ENCODE assay signal across 19 mouse cellular contexts in the genomic region with DNA sequence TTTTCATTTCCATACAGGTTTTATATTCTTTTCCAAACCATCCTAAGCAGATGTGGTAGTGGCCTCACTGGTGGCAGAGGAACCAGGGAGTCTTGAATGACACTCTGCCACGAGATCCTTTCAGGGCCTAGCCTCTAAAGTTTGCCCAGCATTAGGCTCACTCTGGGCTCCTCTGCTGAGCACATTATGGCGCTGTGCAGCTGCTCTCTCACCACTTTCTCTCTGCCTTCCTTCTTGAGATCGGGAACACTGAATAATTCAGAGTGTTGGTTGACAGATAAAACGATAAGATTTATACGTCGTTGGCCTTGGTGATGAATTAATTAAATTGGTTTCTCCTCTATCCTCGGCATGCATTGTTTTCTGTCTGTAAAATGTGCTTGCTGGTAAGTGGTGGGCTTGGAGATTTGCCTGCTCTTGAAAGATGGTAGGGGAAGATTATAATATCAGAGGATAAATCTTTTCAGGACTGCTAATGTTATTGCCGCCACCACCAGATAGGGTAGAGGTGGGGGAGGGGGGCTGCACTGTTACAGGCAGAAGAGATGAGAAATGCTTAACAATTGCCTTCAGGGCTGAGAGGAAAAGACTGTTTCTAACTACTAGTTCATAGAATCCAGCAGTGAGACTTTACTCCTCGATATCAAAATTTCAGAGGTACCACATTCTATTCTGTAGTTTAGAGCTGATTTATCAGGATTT.
A peak's percentile ranks its signal among the peaks of the same experiment; 100 is the strongest.
DNase-seq lines count a peak whose midpoint lies in the region; ATAC-seq lines count a peak whose summit lies in the region.
"Had no signal": no experiment of that assay in that cellular context is flagged by ENCODE, and none has a peak within 500 bp of the region (broad histone marks: within the 10 kb centered on the region; RNA-seq: fewer than 3 reads in every experiment).

No protein-coding gene starts in this region.

- H3K27ac ChIP-seq in midbrain, embryonic 15.5 days, result no peak overlapping the region
- H3K27ac ChIP-seq: embryonic facial prominence, embryonic 10.5 days; limb, embryonic 15.5 days; midbrain, embryonic 12.5 days had no signal

- no peaks in the 10 kb centered on the region for H3K27me3 ChIP-seq in midbrain, embryonic 15.5 days (replicated peaks)

- H3K4me1 ChIP-seq in midbrain, embryonic 15.5 days, result peaks cover 48% of the 10 kb centered on the region

- peak overlapping the region; percentile 93 for H3K4me2 ChIP-seq in midbrain, embryonic 15.5 days
- H3K4me2 ChIP-seq: limb, embryonic 15.5 days; midbrain, embryonic 12.5 days had no signal

- H3K36me3 ChIP-seq in midbrain, embryonic 15.5 days (replicated peaks), result no peaks in the 10 kb centered on the region
- H3K36me3 ChIP-seq: embryonic facial prominence, embryonic 10.5 days; limb, embryonic 15.5 days; midbrain, embryonic 12.5 days had no signal

- 32% methylated on average over 9 of the region's 9 CpGs for WGBS in midbrain, embryonic 15.5 days

- ATAC-seq in midbrain, embryonic 15.5 days (replicated peaks), result no peak
- ATAC-seq: liver, postnatal 0 days had no signal

- H3K9ac ChIP-seq in midbrain, embryonic 15.5 days, result no peak overlapping the region
- H3K9ac ChIP-seq: limb, embryonic 15.5 days; liver, postnatal 0 days; midbrain, embryonic 12.5 days had no signal

- peak; percentile 43 to 45 for DNase-seq in cerebellum, postnatal 25 days
- DNase-seq in cerebellum, adult 8-10 months, result no peak
- DNase-seq in retina, embryonic 14.5 days (ENCODE audit: low spot score), result peak; percentile 16
- no peak for DNase-seq in retina, postnatal 1 day
- no peak for DNase-seq in layer of hippocampus, adult 11-12 months (ENCODE audit: low spot score)
- no peak for DNase-seq in adrenal gland, adult 18-20 months (ENCODE audit: low spot score in 2 of 2)
- no peak for DNase-seq in right cerebral cortex, adult 18-20 months
- DNase-seq: adrenal gland, postnatal 10 days; gastrocnemius, postnatal 36 days; kidney, adult 8-10 months; kidney, postnatal 4 days; liver, postnatal 0 days; lung, postnatal 4 days; spleen, adult 18-20 months; thymus, adult 2 months had no signal

- H3K4me3 ChIP-seq in midbrain, embryonic 15.5 days, result peak overlapping the region; percentile 8; the same call in 1 of the 2 replicates
- H3K4me3 ChIP-seq: embryonic facial prominence, embryonic 10.5 days; limb, embryonic 15.5 days; midbrain, embryonic 12.5 days had no signal

- no peaks in the 10 kb centered on the region for H3K9me3 ChIP-seq in midbrain, embryonic 15.5 days
- H3K9me3 ChIP-seq: limb, embryonic 15.5 days; midbrain, embryonic 12.5 days had no signal

Comparison
In these comparisons a context has a peak if more than half of its experiments do, and no peak if none do; other contexts are left out.
1. DNase-seq: peak in cerebellum, postnatal 25 days (2 of 2) and retina, embryonic 14.5 days (single experiment); none in cerebellum, adult 8-10 months (single experiment), retina, postnatal 1 day (single experiment), layer of hippocampus, adult 11-12 months (single experiment), adrenal gland, adult 18-20 months (0 of 2) and right cerebral cortex, adult 18-20 months (single experiment).